In genomic region chr12:106674741-106675140, GRCm38 (mm10) we compare ENCODE assay signal across 15 mouse cellular contexts.
DNase-seq lines count a peak whose midpoint lies in the region.
"Had no signal": no experiment of that assay in that cellular context is flagged by ENCODE, and none has a peak within 500 bp of the region (broad histone marks: within the 10 kb centered on the region; RNA-seq: fewer than 3 reads in every experiment).

No protein-coding gene starts in this region.

- DNase-seq in heart, adult 11 months = peak; percentile 62
- DNase-seq in heart, adult 9 months (ENCODE audit: low spot score in 2 of 2) = no peak
- peak; percentile 75 for DNase-seq in R1 (ENCODE audit: low read depth, low spot score)
- no peak for DNase-seq in adrenal gland, adult 8-10 months
- no peak for DNase-seq in cerebellum, postnatal 4 days (ENCODE audit: low spot score in 2 of 2)
- DNase-seq: adrenal gland, postnatal 10 days; adrenal gland, postnatal 25 days; B cell, adult 2 months; cerebellum, adult 11 months; cerebellum, adult 18-20 months; cerebellum, adult 8-10 months; cerebellum, adult 9-11 months; cerebellum, postnatal 14 days; cerebellum, postnatal 36 days; forebrain, postnatal 0 days had no signal

Comparison
In these comparisons a context has a peak if more than half of its experiments do, and no peak if none do; other contexts are left out.
1. DNase-seq: peak in heart, adult 11 months (single experiment) and R1 (single experiment); none in heart, adult 9 months (0 of 2), adrenal gland, adult 8-10 months (single experiment) and cerebellum, postnatal 4 days (0 of 2).